Mouse (Mus musculus): ENCODE measurements around the gene Gm21915.

GRCm38 (mm10) chr9:40631101-40631500, 39.3 kb upstream of the Gm21915 start:
- TF ChIP-seq CTCF (IDR thresholded peaks at IDR 0.05; ENCODE audit: extremely low read depth, insufficient read depth, insufficient read length, insufficient replicate concordance) (no peak), POLR2A (IDR thresholded peaks at IDR 0.05; ENCODE audit: low read depth, low read length) (no peak)
